ENCODE assay signal across 19 mouse cellular contexts in the genomic region with DNA sequence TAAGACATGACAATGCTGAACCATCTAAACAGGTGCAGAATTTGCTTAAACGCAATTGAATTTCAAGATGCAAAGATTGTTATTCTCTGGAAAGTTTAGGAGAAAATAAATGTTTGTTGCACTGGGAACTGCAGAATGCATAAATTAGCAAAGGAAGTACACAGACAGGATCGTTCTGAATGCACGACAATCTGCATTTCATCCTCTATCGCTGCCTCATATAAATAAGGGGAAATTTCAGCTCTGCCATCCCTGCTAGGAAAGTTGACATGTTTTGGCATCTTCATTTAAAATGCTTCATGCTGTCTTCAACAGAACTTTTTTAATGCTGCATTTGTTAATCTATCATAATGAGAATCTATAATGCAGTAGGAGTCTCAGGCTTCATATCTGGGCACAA.
DNase-seq lines count a peak whose midpoint lies in the region; ATAC-seq and TF ChIP-seq lines count a peak whose summit lies in the region.
"Had no signal": no experiment of that assay in that cellular context is flagged by ENCODE, and none has a peak within 500 bp of the region (broad histone marks: within the 10 kb centered on the region; RNA-seq: fewer than 3 reads in every experiment).

No protein-coding gene starts in this region.

- no peak overlapping the region for H3K9ac ChIP-seq in forebrain, embryonic 14.5 days (ENCODE audit: low read length)
- H3K9ac ChIP-seq in forebrain, postnatal 0 days = no peak overlapping the region
- H3K9ac ChIP-seq: embryonic facial prominence, embryonic 13.5 days; embryonic facial prominence, embryonic 15.5 days had no signal

- no peaks in the 10 kb centered on the region for H3K36me3 ChIP-seq in forebrain, embryonic 14.5 days (ENCODE audit: control insufficient read depth, insufficient read depth, low read length)
- no peaks in the 10 kb centered on the region for H3K36me3 ChIP-seq in forebrain, embryonic 10.5 days (replicated peaks)
- H3K36me3 ChIP-seq in heart, embryonic 10.5 days = no peaks in the 10 kb centered on the region
- H3K36me3 ChIP-seq in forebrain, postnatal 0 days (ENCODE audit: insufficient read depth) = no peaks in the 10 kb centered on the region
- H3K36me3 ChIP-seq: embryonic facial prominence, embryonic 13.5 days; embryonic facial prominence, embryonic 15.5 days had no signal

- H3K4me3 ChIP-seq in forebrain, embryonic 14.5 days (ENCODE audit: low read depth, low read length) = no peak overlapping the region
- no peak overlapping the region for H3K4me3 ChIP-seq in forebrain, embryonic 10.5 days
- no peak overlapping the region for H3K4me3 ChIP-seq in heart, embryonic 10.5 days
- H3K4me3 ChIP-seq in forebrain, postnatal 0 days (ENCODE audit: low read depth, low read length) = no peak overlapping the region
- H3K4me3 ChIP-seq in layer of hippocampus, adult 2 months = no peak overlapping the region
- H3K4me3 ChIP-seq: embryonic facial prominence, embryonic 13.5 days; embryonic facial prominence, embryonic 15.5 days; erythroblast, embryonic 14.5 days had no signal

- DNase-seq in forebrain, embryonic 14.5 days (ENCODE audit: low spot score) = peak; percentile 39
- no peak for DNase-seq in forebrain, embryonic 10.5 days (ENCODE audit: extremely low spot score, low spot score)
- DNase-seq in heart, adult 11 months = peak; percentile 1
- no peak for DNase-seq in heart, embryonic 10.5 days (ENCODE audit: low spot score)
- no peak for DNase-seq in forebrain, postnatal 0 days
- DNase-seq in layer of hippocampus, adult 2 months (ENCODE audit: low spot score in 2 of 2) = no peak
- DNase-seq: adrenal gland, adult 2 months; adrenal gland, postnatal 10 days; adrenal gland, postnatal 25 days; cerebellum, adult 11 months; cerebellum, adult 18-20 months; cerebellum, adult 8-10 months; cerebellum, adult 9-11 months; cerebellum, postnatal 14 days; cerebellum, postnatal 36 days; embryo, embryonic 11 days had no signal

- ATAC-seq in forebrain, embryonic 14.5 days = no peak
- ATAC-seq in forebrain, postnatal 0 days = peak; percentile 64

- TF ChIP-seq CTCF in forebrain, postnatal 0 days (IDR thresholded peaks at IDR 0.05; ENCODE audit: low read depth) = no peak
- TF ChIP-seq CTCF in layer of hippocampus, adult 2 months (conservative IDR thresholded peaks at IDR 0.05) = no peak

- no peak overlapping the region for H3K27ac ChIP-seq in forebrain, embryonic 14.5 days (ENCODE audit: low read depth, low read length)
- H3K27ac ChIP-seq in forebrain, embryonic 10.5 days = no peak overlapping the region
- no peak overlapping the region for H3K27ac ChIP-seq in heart, embryonic 10.5 days
- peak overlapping the region; percentile 67 for H3K27ac ChIP-seq in forebrain, postnatal 0 days (ENCODE audit: low read depth, low read length)
- no peak overlapping the region for H3K27ac ChIP-seq in layer of hippocampus, adult 2 months
- H3K27ac ChIP-seq: embryonic facial prominence, embryonic 13.5 days; embryonic facial prominence, embryonic 15.5 days had no signal

- H3K4me2 ChIP-seq in forebrain, embryonic 14.5 days (ENCODE audit: low read length) = no peak overlapping the region
- no peak overlapping the region for H3K4me2 ChIP-seq in forebrain, postnatal 0 days (ENCODE audit: low read depth)
- H3K4me2 ChIP-seq: embryonic facial prominence, embryonic 13.5 days; embryonic facial prominence, embryonic 15.5 days had no signal

- no peaks in the 10 kb centered on the region for H3K4me1 ChIP-seq in forebrain, embryonic 14.5 days (ENCODE audit: control insufficient read depth, insufficient read depth, low read length)
- H3K4me1 ChIP-seq in forebrain, embryonic 10.5 days = peaks cover 12% of the 10 kb centered on the region
- H3K4me1 ChIP-seq in heart, embryonic 10.5 days = no peaks in the 10 kb centered on the region
- peaks cover 6% of the 10 kb centered on the region; the same call in 1 of the 2 replicates for H3K4me1 ChIP-seq in forebrain, postnatal 0 days (ENCODE audit: insufficient read depth)
- H3K4me1 ChIP-seq: embryonic facial prominence, embryonic 13.5 days; embryonic facial prominence, embryonic 15.5 days had no signal

- 76% methylated on average over 4 of the region's 4 CpGs for WGBS in forebrain, embryonic 14.5 days
- 95% methylated on average over 4 of the region's 4 CpGs for WGBS in forebrain, embryonic 10.5 days
- 89% methylated on average over 4 of the region's 4 CpGs for WGBS in heart, embryonic 10.5 days
- 43% methylated on average over 4 of the region's 4 CpGs for WGBS in forebrain, postnatal 0 days

- H3K9me3 ChIP-seq in forebrain, embryonic 14.5 days (replicated peaks; ENCODE audit: control insufficient read depth, low read length) = no peaks in the 10 kb centered on the region
- H3K9me3 ChIP-seq in forebrain, embryonic 10.5 days = no peaks in the 10 kb centered on the region
- no peaks in the 10 kb centered on the region for H3K9me3 ChIP-seq in heart, embryonic 10.5 days
- H3K9me3 ChIP-seq in forebrain, postnatal 0 days (ENCODE audit: low read length) = no peaks in the 10 kb centered on the region
- H3K9me3 ChIP-seq: embryonic facial prominence, embryonic 15.5 days had no signal

- H3K27me3 ChIP-seq in forebrain, embryonic 14.5 days (replicated peaks; ENCODE audit: control insufficient read depth, insufficient read depth, low read length) = no peaks in the 10 kb centered on the region
- H3K27me3 ChIP-seq in forebrain, embryonic 10.5 days (ENCODE audit: poor library complexity, severe bottlenecking) = no peaks in the 10 kb centered on the region
- H3K27me3 ChIP-seq in heart, embryonic 10.5 days (ENCODE audit: insufficient read depth, poor library complexity, severe bottlenecking) = no peaks in the 10 kb centered on the region
- H3K27me3 ChIP-seq in forebrain, postnatal 0 days (ENCODE audit: insufficient read depth, low read length) = no peaks in the 10 kb centered on the region
- H3K27me3 ChIP-seq: embryonic facial prominence, embryonic 13.5 days; embryonic facial prominence, embryonic 15.5 days had no signal

Comparison
In these comparisons a context has a peak if more than half of its experiments do, and no peak if none do; other contexts are left out.
1. DNase-seq: peak in forebrain, embryonic 14.5 days (single experiment) and heart, adult 11 months (single experiment); none in forebrain, embryonic 10.5 days (single experiment), heart, embryonic 10.5 days (single experiment), forebrain, postnatal 0 days (single experiment) and layer of hippocampus, adult 2 months (0 of 2).